ENCODE assay signal across 8 mouse cellular contexts in the genomic region with DNA sequence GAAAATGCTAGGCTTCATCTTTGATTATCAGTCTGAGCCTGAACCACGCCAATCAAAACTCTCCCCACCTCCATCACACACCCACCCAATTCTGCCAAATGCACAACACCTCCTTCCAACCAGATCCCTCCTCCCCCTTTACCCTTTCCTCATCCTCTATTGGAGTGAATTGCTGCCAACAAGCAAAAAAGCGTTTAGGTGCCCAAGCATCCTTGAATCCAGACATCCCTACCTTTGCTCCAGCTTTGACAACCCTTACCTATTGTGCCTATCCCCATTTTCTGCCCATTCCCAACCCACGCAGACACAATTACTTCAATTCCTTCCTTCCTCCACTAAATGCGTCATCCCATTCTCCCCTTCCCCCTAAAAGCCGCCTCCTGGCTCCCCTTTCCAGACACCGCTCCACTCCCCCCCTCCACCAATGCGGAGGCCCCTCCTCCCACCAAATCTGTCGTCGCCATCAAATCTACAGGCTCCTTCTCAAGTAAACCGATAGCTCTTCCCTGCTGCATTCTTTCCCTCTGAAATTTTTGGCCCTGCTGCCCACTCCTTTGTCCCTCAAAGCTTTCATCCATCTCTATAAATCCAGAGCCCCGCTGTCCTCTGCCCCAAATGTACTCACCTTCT. TPM values are rescaled to one million over a fixed set of nuclear protein-coding genes. Genes with fewer than 3 reads are reported as not detected.
DNase-seq lines count a peak whose midpoint lies in the region; ATAC-seq lines count a peak whose summit lies in the region.

No protein-coding gene starts in this region.

- peak overlapping the region; percentile 91 for H3K27ac ChIP-seq in heart, embryonic 12.5 days (ENCODE audit: poor library complexity, severe bottlenecking)
- peak overlapping the region; percentile 51 for H3K27ac ChIP-seq in macrophage

- no peaks in the 10 kb centered on the region for H3K27me3 ChIP-seq in heart, embryonic 12.5 days (replicated peaks)

- WGBS in heart, embryonic 12.5 days: 2% methylated on average over 11 of the region's 11 CpGs
- 17% methylated on average over 11 of the region's 11 CpGs for WGBS in macrophage (ENCODE audit: missing documents)

- peak overlapping the region; percentile 89 for H3K4me2 ChIP-seq in heart, embryonic 12.5 days

- H3K9me3 ChIP-seq in heart, embryonic 12.5 days (replicated peaks): no peaks in the 10 kb centered on the region

- H3K4me1 ChIP-seq in heart, embryonic 12.5 days (replicated peaks): peaks cover 50% of the 10 kb centered on the region

- peaks cover 25% of the 10 kb centered on the region for H3K36me3 ChIP-seq in heart, embryonic 12.5 days
- H3K36me3 ChIP-seq in macrophage (ENCODE audit: inconsistent target): peaks cover 10% of the 10 kb centered on the region; the same call in 1 of the 2 replicates

- DNase-seq in lung, adult 18-20 months: peak; percentile 50 to 56
- no peak for DNase-seq in lung, postnatal 25 days (ENCODE audit: low spot score)
- peak; percentile 80 to 81 for DNase-seq in cerebellum, postnatal 10 days
- DNase-seq in layer of hippocampus, postnatal 14 days (ENCODE audit: low spot score in 2 of 2): peak; percentile 72
- peak; percentile 58 for DNase-seq in yolk sac, embryonic 10.5 days (ENCODE audit: low spot score)

- no peak for ATAC-seq in heart, embryonic 12.5 days (ENCODE audit: insufficient number of reproducible peaks, low FRiP score)
- no peak for ATAC-seq in monocyte, adult 5-6 weeks (replicated peaks; ENCODE audit: insufficient number of reproducible peaks, low FRiP score, low TSS enrichment, poor library complexity, severe bottlenecking)

- H3K9ac ChIP-seq in heart, embryonic 12.5 days: peak overlapping the region; percentile 98

- peak overlapping the region; percentile 98 for H3K4me3 ChIP-seq in heart, embryonic 12.5 days
- peak overlapping the region; percentile 87 for H3K4me3 ChIP-seq in macrophage (ENCODE audit: inconsistent target)

- H3K79me2 ChIP-seq in macrophage (ENCODE audit: inconsistent target): peaks cover 57% of the 10 kb centered on the region

RNA-seq across cellular contexts. Expression of a gene that starts 1.1 kb away (rescaled TPM):
- 317 and 330 TPM in 2 replicates for polyA plus RNA-seq in heart, embryonic 12.5 days (2016; fragmentation: Nextera tagmentation; extraction: Ambion mirVana)
- total RNA-seq in layer of hippocampus, postnatal 14 days (2021): 100 to 1,000 TPM; 525 to 527 TPM
- 100 to 1,000 TPM in 15 of 26 experiments, 10 to 100 TPM in 11; 33.9 to 200 (median 104) TPM for total RNA-seq in macrophage (2018; cell fraction: chromatin; rRNA removed)
- total RNA-seq in macrophage (2018; cell fraction: cytosol; rRNA removed): 100 to 1,000 TPM; 105 to 170 (median 135) TPM
- 100 to 1,000 TPM in 3 of 26 experiments, 10 to 100 TPM in 23; 40.0 to 130 (median 72.8) TPM for total RNA-seq in macrophage (2018; cell fraction: nucleus; rRNA removed)
- polyA plus RNA-seq in macrophage (2018): 107 to 155 TPM (median 130 TPM) in 3 replicates
- 56.3 to 71.0 TPM (median 67.0 TPM) in 3 replicates for total RNA-seq in monocyte, adult 5-6 weeks (2017)

RNA-seq across cellular contexts. Expression of a gene that starts 14.1 kb away (rescaled TPM):
- polyA plus RNA-seq in heart, embryonic 12.5 days (2016; fragmentation: Nextera tagmentation; extraction: Ambion mirVana): 2.0 and 2.1 TPM in 2 replicates
- 1 to 10 TPM; 5.6 to 9.0 TPM for total RNA-seq in layer of hippocampus, postnatal 14 days (2021)
- total RNA-seq in macrophage (2018; cell fraction: chromatin; rRNA removed): 1,000 to 10,000 TPM in 7 of 26 experiments, 100 to 1,000 TPM in 18, 10 to 100 TPM in 1; 86.9 to 1,791 (median 552) TPM
- 100 to 1,000 TPM in 4 of 26 experiments, 10 to 100 TPM in 22; 20.6 to 153 (median 53.9) TPM for total RNA-seq in macrophage (2018; cell fraction: cytosol; rRNA removed)
- total RNA-seq in macrophage (2018; cell fraction: nucleus; rRNA removed): 100 to 1,000 TPM in 25 of 26 experiments, 10 to 100 TPM in 1; 94.6 to 605 (median 335) TPM
- polyA plus RNA-seq in macrophage (2018): 29.2 to 94.0 TPM (median 43.1 TPM) in 3 replicates
- total RNA-seq in monocyte, adult 5-6 weeks (2017): 76.8 to 91.0 TPM (median 79.1 TPM) in 3 replicates

RNA-seq across cellular contexts. Expression of a gene that starts 29.1 kb away (rescaled TPM):
- 4.0 and 4.5 TPM in 2 replicates for polyA plus RNA-seq in heart, embryonic 12.5 days (2016; fragmentation: Nextera tagmentation; extraction: Ambion mirVana)
- 1 to 10 TPM; 1.6 to 1.9 TPM for total RNA-seq in layer of hippocampus, postnatal 14 days (2021)
- total RNA-seq in macrophage (2018; cell fraction: chromatin; rRNA removed): not detected
- under 1 TPM in 13 of 26 experiments, not detected in 13; 0.04 to 0.28 (median 0.09) TPM for total RNA-seq in macrophage (2018; cell fraction: cytosol; rRNA removed)
- under 1 TPM in 4 of 26 experiments, not detected in 22; 0.24 to 0.47 (median 0.38) TPM for total RNA-seq in macrophage (2018; cell fraction: nucleus; rRNA removed)
- 0.22 TPM in 1 of 3 replicates, not detected in the others for polyA plus RNA-seq in macrophage (2018)
- 16.9 to 37.3 TPM (median 22.0 TPM) in 3 replicates for total RNA-seq in monocyte, adult 5-6 weeks (2017)
